Mouse (Mus musculus) kidney, postnatal 0 days (tissue): ENCODE data around the gene Slc38a2. TPM values are rescaled to one million over a fixed set of nuclear protein-coding genes. Genes with fewer than 3 reads are reported as not detected.

Experiments used
- ATAC-seq: fragments of 200-750 bp; cut with Nextera tagmentation; replicated peaks from 2 replicates; pipeline ENCODE4 v1.8.0; 2017; ENCODE audit warnings: low read depth, moderate number of reproducible peaks, moderate TSS enrichment, moderate library complexity; ENCODE audit not compliant: low FRiP score
- DNase-seq: peaks from one replicate; pipeline ENCODE4 v3.0.0-alpha.2; 2016; ENCODE audit warnings: low spot score
- H3K27ac ChIP-seq: fragments of 300-500 bp; sonication (generic); 2 replicates; pipeline ENCODE4 v1.5.1; 2014; ENCODE audit warnings: mild to moderate bottlenecking
- H3K27me3 ChIP-seq: fragments of 300-500 bp; sonication (generic); 2 replicates; pipeline ENCODE4 v1.6.1; 2014; ENCODE audit warnings: low read length, mixed read lengths; ENCODE audit not compliant: insufficient read depth
- H3K36me3 ChIP-seq: fragments of 300-500 bp; sonication (generic); 2 replicates; pipeline ENCODE4 v1.6.1; 2014; ENCODE audit warnings: low read length, mixed read lengths; ENCODE audit not compliant: insufficient read depth
- H3K4me1 ChIP-seq: fragments of 300-500 bp; sonication (generic); replicated peaks from 2 replicates; pipeline ENCODE4 v1.6.1; 2014; ENCODE audit warnings: antibody characterized with exemption, low read length, mixed read lengths; ENCODE audit not compliant: insufficient read depth
- H3K4me2 ChIP-seq: fragments of 300-500 bp; sonication (generic); 2 replicates; pipeline ENCODE4 v1.6.1; 2014; ENCODE audit warnings: mild to moderate bottlenecking, low read length, moderate library complexity, mixed read lengths
- H3K4me3 ChIP-seq: fragments of 300-500 bp; sonication (generic); replicated peaks from 2 replicates; pipeline ENCODE4 v1.5.1; 2014; ENCODE audit warnings: low read depth, low read length
- H3K9ac ChIP-seq: fragments of 300-500 bp; sonication (generic); 2 replicates; pipeline ENCODE4 v1.6.1; 2014; ENCODE audit warnings: low read depth, low read length
- H3K9me3 ChIP-seq: fragments of 300-500 bp; sonication (generic); replicated peaks from 2 replicates; pipeline ENCODE4 v1.6.1; 2016; ENCODE audit warnings: low read length, inconsistent platforms, mixed read lengths
- CTCF ChIP-seq: IDR thresholded peaks from 2 replicates; pipeline ENCODE4 v1.5.1; 2016; ENCODE audit warnings: antibody characterized with exemption, low read depth, mild to moderate bottlenecking, moderate library complexity
- WGBS: fragments of 180-500 bp; shearing (Covaris S2); extraction: QIAGEN DNeasy Blood & Tissue Kit; methylation state at CpG from one replicate; pipeline ENCODE4 v1.1.7; 2014; 5-methylcytosine and 5-hydroxymethylcytosine counted together
- polyA plus RNA-seq: library from polyadenylated mRNA; unstranded; fragments of >200 nt; fragmentation: Nextera tagmentation; extraction: Ambion mirVana; gene quantifications from 2 replicates; pipeline ENCODE4 v1.2.1, GENCODE M21; 2015

Slc38a2 gene
- polyA plus RNA-seq, 1 experiment from 2014 or later, result 111 TPM

- peak overlapping the region; percentile 99 for H3K9ac ChIP-seq
- no peaks in the 10 kb centered on the region for H3K27me3 ChIP-seq
- ATAC-seq, result no peak
- peak overlapping the region; percentile 96 for H3K4me3 ChIP-seq
- peaks cover 32% of the 10 kb centered on the region for H3K36me3 ChIP-seq
- 4% methylated on average over 19 of the region's 19 CpGs for WGBS
- 0 out of 2 replicates have a peak, but pooled peaks cover 6% of the 10 kb centered on the region for H3K4me1 ChIP-seq
- H3K27ac ChIP-seq, result peak overlapping the region; percentile 99
- no peak for TF ChIP-seq CTCF
- no peaks in the 10 kb centered on the region for H3K9me3 ChIP-seq
- peak overlapping the region; percentile 79 for H3K4me2 ChIP-seq
- no peak for DNase-seq
Observed at GRCm38 (mm10) chr15:96697901-96698657, 1.5 kb downstream of the Slc38a2 start.

GRCm38 (mm10) chr15:96696486-96697284 lies 2.8 kb downstream of the Slc38a2 start:
- no peak for TF ChIP-seq CTCF
- Histone ChIP-seq H3K36me3 (peaks cover 45% of the 10 kb centered on the region), H3K27me3 (no peaks in the 10 kb centered on the region), H3K9me3 (no peaks in the 10 kb centered on the region), H3K4me3 (peak overlapping the region; percentile 96), H3K27ac (no peak overlapping the region), H3K4me2 (peak overlapping the region; percentile 79), H3K9ac (peak overlapping the region; percentile 99; the same call in 1 of the 2 replicates), H3K4me1 (0 out of 2 replicates have a peak, but pooled peaks cover 6% of the 10 kb centered on the region)
- DNase-seq (no peak), ATAC-seq (no peak)
- WGBS, result 34% methylated on average over 13 of the region's 13 CpGs

GRCm38 (mm10) chr15:96695455-96696421 lies 3.8 kb downstream of the Slc38a2 start:
- Histone ChIP-seq H3K4me2 (peak overlapping the region; percentile 79), H3K36me3 (peaks cover 55% of the 10 kb centered on the region), H3K9me3 (no peaks in the 10 kb centered on the region), H3K4me3 (peak overlapping the region; percentile 96), H3K9ac (no peak overlapping the region), H3K27ac (no peak overlapping the region), H3K4me1 (0 out of 2 replicates have a peak, but pooled peaks cover 3% of the 10 kb centered on the region), H3K27me3 (no peaks in the 10 kb centered on the region)
- 52% methylated on average over 26 of the region's 26 CpGs for WGBS
- DNase-seq (no peak), ATAC-seq (no peak)
- no peak for TF ChIP-seq CTCF

- no peak for TF ChIP-seq CTCF
- Histone ChIP-seq H3K4me2 (no peak overlapping the region), H3K4me3 (no peak overlapping the region)
Observed at GRCm38 (mm10) chr15:96694988-96695387, 4.5 kb downstream of the Slc38a2 start.

GRCm38 (mm10) chr15:96693688-96694087 lies 5.8 kb downstream of the Slc38a2 start:
- 83% methylated on average over 14 of the region's 14 CpGs for WGBS
- no peak for ATAC-seq

More at GRCm38 (mm10) chr15:96694988-96695387, 4.5 kb downstream of the Slc38a2 start:
- no peak for ATAC-seq
- no peak for DNase-seq
- Histone ChIP-seq H3K4me1 (no peaks in the 10 kb centered on the region), H3K36me3 (peaks cover 62% of the 10 kb centered on the region), H3K27ac (no peak overlapping the region), H3K9ac (no peak overlapping the region), H3K9me3 (no peaks in the 10 kb centered on the region), H3K27me3 (no peaks in the 10 kb centered on the region)
- 91% methylated on average over 7 of the region's 7 CpGs for WGBS

More at GRCm38 (mm10) chr15:96693688-96694087, 5.8 kb downstream of the Slc38a2 start:
- no peak overlapping the region for H3K4me3 ChIP-seq
- TF ChIP-seq CTCF, result no peak
- no peaks in the 10 kb centered on the region for H3K4me1 ChIP-seq
- H3K4me2 ChIP-seq, result no peak overlapping the region
- H3K27ac ChIP-seq, result no peak overlapping the region
- peaks cover 70% of the 10 kb centered on the region for H3K36me3 ChIP-seq
- no peaks in the 10 kb centered on the region for H3K9me3 ChIP-seq
- no peak overlapping the region for H3K9ac ChIP-seq
- H3K27me3 ChIP-seq, result no peaks in the 10 kb centered on the region
- DNase-seq, result no peak
